Mouse (Mus musculus) kidney, adult 18-20 months (tissue): Measurements from ENCODE around the gene Gtf3c5.

Experiments
- DNase-seq: peaks from one replicate; pipeline ENCODE4 v3.0.0; 2021

Gtf3c5 gene

DNA sequence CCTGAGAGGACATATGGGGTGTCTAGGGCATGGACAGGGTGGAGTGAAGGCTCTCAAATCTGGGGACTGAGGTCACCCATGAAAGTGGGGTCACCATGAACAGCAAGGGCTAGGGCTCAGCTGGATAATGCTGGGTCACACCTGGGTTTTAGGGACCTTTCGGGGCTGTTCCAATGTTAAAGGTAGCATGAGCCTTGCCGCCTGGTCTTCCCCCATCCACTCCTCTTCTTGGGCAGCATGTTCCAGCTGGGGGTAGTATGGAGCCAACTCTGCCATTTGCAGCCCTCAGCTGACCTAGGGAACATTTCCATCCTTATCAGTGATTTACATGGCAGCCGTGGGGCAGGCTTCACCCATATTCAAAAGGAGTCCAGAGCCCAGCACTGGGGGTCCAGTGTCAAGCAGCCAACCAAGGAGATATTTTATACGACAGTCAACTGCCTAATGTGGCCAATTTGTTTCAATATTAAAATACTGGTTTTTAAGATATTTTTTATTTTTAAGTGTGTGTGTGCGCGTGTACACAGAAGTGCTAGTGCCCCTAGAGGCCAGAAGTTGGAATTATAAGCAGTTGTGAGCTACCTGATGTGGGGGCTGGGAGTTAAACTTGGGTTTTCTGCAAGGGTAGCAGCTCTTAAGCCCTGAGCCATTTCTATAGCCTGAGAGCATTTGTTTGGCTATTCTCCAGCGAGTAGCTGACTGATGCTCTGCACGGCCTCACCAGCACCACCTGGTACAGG is 23.2 kb upstream of the Gtf3c5 start:
- no peak for DNase-seq

DNA sequence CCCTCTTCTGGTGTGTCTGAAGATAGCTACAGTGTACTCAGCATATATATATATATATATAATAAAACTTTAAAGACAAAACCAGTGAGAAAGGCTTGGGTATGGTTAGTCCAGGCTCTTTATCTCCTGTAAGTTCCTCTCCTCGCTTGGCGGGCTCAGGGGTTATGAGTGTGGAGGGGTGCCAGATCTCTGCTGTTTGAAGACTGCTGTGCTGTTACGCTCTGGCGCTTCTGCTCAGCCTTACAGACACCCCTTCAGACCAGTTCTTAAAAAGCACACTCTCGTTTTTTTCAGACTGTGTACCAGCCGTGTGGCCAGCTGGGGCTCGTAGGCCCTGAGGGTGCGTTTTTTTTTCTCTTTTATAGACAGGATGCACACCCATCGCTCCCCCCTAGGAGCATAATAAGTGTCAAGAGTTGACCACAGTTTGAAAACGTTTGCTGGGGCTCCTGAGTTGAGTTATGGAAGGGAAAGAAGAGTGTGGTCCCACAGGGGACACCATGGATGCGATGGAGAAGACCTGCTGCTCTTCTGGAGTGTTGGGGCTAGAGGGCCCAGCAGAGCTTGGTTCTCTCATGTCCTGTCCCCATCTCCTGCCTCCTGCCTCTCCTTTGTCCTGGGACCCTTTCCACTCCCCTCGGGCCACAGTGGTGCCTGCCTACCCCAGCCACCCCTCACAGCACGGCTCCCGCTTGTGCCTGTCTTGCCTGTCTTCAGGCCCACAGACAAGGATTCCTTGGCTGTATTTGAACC is 22.4 kb upstream of the Gtf3c5 start:
- no peak for DNase-seq

DNA sequence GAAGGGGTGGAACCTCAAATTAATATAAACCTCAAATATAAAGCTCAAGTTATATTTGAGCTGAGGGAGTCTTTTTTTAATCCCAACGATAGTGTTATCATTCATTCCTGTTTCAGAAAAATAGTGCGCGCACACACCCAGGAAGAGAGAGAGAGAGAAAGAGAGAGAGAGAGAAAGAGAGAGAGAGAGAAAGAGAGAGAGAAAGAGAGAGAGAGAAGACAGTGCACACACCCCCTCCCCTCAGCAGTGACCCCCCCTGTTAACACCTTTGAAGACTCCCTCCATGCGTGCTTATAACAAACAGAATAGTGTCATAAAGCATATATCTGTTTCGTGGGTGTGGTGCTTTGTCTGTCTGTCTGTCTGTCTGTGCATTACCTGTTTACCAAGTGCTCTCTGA is 20.0 kb upstream of the Gtf3c5 start:
- no peak for DNase-seq

DNA sequence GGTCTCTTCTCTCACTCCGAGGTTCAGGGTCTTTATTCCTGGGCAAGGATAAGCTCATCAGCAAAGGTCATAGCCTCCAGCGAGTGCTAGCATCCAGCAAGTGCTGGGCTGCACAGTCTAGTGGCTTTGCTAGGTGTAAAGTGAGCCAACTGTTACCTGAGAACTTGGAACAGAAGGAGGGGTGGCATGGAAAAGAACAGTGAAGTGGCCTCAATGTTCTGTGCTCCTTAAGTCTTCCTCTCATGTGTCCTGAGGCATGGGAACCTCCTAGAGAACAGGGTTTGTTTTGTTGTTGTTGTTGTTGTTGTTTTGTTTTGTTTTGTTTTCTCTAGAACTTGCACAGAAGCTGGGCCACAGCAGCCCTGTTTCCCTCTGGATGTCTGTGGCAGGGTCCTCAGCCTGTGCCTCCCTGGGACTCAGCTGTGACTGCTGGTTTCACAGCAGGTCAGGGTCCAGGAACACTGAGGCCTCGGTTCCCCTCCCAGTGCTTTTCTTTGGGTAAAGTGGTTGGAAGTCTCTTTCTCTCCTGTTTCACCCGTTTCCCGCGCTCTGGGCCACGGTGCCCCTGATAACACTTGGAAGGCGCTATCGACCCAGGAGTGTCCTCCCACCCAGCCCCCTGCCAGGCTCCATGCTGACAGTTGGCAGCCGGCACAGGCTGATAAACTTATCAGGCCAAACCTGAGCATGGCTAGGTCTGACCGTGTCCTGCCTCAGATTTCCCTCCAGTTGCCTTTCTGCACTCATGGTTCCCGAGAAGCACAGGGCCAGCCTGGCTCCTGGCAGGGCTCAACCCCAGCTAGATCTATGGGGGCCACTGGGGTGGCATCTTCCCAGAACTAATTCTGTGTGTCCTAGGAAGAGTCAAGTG is 18.4 kb upstream of the Gtf3c5 start:
- no peak for DNase-seq

DNA sequence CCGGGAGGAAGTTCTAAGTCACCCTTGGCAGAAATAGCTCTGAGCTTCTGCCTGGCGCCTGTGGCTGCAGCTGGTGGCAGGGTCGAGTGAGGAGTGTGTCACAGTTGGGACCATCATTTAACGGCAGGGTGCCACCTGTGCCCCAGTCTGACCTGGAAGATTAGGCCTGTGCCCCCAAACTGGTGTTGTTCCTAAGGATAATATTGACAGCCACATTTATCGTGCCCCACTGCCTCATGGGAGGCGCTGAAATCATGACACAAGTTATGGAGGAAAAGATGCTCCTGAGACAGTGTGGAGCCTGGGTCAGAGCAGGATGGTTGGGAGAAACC is 16.0 kb upstream of the Gtf3c5 start:
- DNase-seq, result no peak

DNA sequence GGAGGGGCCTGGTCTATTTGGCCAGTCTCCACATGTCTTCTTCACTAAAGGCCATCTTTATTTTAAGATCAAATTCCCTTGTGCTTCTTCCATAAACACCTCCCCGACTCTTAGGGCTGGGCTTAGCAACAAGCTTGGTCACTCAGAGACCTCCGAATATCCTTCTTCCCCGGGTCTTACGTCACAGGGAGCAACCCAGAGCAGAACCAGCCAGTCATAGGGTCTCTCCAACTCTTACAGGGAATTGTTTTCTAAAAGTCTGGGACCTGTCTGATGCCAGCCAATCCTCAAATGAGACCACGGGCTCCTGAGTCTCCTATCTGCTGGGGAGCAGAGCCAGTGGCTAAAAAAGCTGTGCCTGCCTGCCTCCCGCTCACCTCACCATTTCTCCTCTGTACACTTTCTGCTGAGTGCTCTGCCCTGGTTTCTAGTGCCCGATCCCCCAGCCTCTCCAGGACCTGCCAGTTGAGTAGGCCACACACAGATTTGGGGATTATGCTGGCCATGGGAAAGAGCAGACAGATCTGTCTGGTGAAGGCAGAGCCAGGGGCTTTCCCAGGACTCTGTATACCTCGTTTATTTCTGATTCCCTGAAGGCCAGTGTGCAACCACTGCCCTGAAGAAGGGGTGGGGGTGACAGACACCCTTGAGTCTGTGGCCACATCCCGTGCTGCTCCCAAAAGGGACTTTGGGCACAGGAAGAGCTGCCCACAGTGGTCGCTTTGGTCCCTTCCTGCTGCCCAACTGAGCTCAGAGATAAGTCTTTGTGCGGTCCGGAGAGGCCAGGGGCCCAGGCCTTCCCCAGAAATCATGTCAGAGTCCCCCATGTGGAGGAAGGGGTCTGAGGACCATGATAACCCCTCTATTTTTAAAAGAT is 15.4 kb upstream of the Gtf3c5 start:
- no peak for DNase-seq

DNA sequence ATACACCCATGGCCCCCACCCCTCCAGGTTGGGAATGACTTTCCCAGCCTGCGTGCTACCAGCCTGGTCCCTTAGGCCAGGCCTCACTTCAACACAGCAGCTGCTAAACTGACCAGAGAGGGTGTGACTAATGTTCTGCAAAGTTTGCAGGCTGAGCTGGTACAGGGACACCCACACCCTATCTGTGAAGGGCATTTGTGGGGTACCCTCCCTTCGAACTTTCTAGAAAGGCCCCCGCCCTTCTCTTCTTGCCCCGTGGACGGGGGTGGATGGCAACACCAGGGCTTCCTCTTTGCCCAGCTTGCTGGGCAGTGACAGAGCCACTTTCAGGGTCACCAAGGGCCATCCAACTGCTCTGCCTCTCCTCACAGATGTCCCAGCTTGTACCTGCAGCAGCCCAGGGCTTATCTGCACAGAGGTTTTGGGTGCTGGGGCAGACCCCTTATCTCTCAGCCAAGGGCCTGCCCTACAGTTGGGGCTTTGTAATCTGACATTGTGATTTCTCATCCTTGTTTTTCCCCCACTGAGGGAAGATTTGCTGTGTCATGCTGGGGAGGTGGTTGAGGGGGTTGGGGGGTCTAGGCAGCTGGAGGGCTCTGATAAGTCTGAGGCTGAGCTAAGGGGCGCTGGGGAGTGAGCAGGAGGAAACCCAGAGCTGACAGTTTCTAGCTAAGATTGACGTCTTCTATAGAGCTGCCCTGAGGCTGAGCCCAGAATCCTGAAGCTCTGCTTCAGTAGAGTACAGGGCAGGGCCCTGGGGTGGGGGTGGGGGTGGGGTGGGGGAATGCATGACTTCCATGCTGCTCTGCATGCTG is 14.4 kb upstream of the Gtf3c5 start:
- no peak for DNase-seq

DNA sequence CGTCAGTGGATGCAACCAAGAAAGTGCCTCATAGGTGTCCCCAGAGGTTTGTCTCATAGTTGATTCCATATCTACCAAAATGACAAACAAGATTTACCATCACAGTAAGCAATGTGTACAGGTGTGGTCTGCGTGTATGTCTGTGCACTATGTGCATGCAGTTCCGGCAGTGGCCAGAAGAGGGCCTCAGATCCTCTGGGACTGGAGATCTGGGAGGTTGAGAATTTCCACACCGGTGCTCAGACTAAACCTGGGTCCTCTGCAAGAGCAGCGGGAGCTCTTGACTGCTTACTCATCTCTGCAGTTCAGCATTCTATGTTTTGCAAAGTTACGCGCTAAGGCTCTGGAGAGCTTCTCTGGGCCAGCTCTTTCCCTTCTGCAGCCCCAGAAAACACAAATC is 13.4 kb upstream of the Gtf3c5 start:
- no peak for DNase-seq

DNA sequence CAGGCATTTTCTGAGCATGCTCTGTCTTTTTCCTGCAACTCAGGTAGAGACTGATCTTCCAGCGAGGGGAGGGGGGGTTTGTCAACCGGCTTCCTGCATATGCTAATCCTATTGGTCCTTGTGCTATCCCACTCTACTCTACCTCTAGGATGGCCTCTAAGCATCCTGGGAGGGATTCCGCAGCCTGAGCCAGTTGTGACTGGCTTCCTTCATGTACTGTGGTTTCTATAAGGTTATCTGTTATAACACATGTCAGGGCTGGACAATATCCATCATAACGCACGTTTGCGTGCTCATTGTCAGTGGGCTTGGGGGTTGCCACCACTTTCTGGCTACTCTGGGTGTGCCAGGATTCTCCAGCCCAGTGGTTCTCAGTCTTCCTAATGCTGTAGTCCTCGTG is 12.5 kb upstream of the Gtf3c5 start:
- no peak for DNase-seq

DNA sequence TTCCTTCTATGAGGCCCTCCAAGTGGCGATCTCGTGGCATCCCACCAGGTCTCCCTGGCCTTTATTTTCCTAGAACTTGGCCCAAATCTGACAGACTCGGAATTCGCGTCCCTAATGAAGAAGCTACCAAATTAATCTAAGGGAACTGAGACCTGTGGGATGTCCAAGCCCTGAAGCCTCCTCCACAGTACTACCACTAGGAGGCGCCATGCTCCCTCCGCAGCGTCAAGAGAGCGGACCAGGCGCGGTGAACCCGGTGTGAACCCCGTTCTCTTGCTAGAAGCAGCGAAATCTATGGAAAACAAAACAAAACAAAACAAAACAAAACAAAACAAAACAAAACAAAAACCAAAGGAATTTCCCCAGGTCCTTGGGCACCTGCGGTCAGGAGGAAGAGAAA is 9.3 kb upstream of the Gtf3c5 start:
- DNase-seq, result peak; percentile 66

DNA sequence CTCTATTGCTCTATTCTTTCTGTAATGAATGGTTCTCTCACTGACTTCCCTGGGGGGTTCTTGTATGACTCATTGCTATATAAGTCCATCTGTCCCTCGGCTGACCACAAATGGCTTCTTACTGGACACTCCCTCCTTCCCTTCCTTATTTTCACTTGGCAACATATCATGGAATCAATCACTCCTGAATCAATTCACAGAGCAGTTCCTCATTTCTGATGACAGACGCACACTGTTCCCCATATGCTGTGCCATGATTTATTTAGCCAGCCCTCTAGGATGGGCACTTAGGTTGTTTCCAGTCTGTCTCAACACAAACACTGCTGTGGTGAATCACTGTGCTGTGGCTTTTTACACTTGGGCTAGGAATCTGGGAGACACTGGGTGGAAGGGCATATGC is 7.9 kb upstream of the Gtf3c5 start:
- no peak for DNase-seq

DNA sequence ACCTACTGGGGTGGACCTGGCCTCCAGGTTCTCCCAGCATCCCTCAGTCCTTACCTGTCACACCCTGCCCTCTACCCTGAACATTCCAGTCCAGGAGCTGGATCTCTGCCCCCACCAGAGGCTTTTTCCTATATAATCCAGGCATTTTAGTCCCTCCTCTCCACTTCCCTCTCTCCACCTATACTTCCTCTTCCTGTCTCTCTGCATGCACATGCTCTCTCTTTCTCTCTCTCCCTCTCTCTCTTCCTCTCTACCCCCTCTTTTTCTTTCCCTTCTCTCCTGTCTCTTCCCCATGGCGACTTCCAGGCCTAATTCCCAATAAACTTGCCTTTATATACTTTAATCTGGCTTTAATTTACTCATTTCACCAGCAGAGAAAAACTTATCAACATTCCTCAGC is 5.0 kb upstream of the Gtf3c5 start:
- no peak for DNase-seq

DNA sequence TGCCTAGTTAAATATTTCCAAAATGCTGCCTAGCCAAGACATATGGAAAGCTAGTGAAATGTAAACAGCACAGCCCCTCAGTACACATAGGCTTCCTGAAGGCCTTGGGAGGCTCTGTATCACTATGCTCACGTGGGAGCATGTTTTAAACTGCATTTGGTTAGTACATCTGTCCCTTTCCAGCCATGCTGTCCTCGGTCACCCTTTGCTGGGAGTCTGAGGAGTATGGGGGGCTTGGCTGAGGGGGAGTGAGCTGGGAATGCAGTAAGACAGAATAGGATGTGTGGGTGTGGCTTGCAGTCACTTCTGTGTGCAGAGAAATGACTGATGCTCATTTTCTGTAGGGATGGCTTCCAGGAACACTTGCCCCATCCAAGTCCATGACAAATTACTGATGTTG is 2.2 kb upstream of the Gtf3c5 start:
- no peak for DNase-seq

DNA sequence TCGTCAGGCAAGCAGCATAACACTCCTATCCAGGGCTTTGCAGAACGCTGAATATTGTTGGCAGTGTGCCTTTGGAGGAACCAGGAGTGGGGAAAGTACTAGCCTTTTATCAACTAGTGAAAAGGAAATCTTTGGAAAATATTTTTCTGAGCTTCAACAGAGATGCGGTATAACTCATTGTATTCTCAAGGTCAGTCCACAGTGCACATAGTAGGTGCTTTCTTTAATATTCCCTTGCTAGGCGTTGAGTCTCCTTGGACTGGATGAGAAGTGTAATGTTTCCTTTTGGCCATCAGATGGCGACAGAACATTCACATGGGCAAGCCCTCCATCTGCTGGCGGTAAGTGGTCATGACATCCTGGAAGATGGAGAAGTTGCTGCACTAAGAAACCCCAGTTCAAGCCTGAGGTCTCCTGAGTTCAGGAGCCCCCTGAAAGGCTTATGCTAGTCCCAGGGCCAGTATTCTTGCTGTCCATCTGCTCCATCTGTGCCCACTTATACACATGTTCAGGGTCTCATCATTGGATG is 1.6 kb upstream of the Gtf3c5 start:
- DNase-seq, result peak; percentile 84

DNA sequence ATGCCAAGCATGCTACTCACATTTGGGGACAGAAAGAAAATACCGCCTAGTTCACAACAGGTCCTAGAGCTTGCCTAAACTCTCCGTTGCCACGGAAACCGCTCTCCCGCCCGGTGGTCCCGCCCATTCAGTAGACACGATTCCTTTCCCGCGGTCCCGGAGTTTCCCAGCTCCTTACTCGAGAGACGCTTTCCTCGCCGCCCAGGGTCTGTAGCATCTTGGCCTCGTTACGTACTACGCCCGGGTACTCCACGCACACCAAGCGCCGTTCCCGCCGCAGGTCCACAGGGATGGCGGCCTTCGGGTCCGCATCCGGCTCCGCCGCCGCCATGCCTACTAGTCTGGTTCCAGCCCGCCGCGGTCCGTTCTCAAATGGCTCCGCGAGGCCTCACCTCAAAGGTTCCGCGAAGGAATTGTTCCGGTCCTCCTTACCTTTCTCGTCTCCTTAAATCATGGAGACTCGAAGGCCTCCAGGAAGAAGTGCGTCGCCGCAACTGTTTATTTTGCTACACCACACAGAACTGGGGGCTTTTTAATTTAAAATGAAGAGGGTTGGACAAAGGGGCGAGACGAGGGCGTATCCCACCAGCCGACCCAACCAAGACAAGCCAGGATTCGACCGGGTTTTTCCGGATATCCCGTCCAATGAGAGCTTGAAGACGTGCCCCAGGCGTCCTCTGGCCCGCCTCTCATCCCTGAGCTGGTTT is 751 bp downstream of the Gtf3c5 start:
- peak; percentile 94 for DNase-seq

DNA sequence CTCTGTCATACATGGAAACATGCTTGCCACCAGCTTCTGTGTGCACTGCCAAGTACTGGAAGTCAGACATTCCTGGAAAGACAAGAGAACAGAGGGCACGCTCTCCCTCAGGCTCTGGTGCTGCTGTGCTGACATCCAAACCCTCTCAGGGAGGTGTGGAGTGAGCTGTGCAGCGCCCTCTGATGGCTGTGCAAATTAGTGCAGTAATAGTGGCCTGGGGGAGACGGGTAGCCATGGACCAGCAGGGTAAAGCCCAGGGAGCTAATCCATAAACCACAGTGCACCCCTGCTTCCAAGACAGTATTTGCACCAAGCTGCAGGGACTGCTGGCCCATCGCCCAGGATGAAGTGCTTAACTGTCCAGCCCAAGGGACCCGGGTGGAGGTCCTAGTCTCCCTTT is 5.5 kb downstream of the Gtf3c5 start:
- DNase-seq, result peak; percentile 20

DNA sequence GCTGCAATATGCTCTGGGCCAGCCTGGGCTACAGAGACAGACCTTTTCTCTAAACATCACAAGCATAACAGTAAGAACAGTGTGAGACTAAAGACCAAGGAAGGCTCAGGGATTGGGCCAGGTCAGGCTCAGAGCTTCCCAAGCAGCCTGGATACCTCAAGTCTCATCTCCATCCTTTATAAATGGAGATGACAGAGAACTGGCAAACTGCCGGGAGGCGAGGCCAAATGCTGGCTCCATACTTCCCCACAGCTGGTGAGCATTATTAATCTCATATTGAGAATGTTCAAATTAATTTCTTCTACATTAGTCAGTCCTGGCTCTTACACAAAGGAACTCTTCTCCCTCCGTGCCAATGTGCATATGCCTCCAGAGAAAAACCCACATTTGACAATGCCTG is 6.7 kb downstream of the Gtf3c5 start:
- no peak for DNase-seq

DNA sequence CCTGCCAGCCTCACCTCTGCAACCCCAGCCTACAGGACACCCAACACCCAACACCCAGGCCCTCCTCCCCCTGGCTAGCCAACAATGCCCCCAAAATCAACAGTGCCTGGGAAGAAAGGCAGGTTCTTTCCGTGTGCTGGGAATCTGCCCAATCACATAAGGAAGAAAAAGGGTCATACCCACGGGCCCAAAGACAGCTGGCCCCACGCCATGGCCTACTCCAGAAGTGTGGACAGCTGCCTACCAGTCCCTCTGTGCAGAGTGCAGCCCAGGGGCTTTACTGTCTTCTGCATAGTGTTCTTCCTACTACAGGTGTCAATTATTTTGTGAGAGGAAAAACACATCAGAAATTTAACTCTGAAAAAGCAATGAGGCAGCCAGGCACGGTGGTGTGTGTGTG is 8.2 kb downstream of the Gtf3c5 start:
- no peak for DNase-seq

DNA sequence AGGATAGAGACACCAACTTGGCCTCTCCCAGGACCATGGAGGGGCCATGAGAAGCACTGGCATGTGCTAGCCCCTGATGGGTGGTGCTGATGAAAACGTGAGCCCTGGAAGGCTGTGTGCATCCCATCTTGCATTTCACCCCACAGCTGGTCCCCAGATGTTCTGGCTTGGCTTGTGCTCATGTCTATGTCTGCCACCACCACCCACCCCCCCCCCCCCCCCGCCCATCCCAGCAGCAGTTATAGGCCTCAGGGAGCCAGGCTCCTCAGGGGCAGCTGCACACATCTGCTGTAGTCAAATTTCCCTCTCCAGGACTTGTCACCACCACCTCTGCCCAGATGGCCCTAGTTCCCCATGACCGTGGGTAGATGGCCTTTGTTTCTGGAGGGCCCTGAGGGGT is 13.6 kb downstream of the Gtf3c5 start:
- DNase-seq, result no peak

DNA sequence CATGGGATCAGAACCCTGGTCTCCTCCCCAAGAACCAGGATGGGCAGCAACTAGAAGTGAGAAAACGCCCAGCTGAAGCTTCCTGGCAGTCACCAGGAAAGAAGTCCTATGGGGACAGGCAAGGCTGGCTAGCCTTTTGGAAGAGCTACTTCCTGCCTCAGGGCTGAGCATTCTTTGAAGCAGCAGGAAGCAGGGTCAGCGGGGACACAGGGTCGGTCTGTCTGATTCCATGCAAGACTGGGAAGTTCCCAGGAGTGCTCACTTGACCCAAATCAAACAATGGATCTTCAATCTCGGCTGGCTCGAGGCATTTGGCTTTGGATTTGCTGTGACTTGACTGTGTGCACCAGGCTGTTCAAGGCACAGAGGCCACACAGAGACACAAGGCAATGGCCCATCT is 17.0 kb downstream of the Gtf3c5 start:
- peak; percentile 23 for DNase-seq

DNA sequence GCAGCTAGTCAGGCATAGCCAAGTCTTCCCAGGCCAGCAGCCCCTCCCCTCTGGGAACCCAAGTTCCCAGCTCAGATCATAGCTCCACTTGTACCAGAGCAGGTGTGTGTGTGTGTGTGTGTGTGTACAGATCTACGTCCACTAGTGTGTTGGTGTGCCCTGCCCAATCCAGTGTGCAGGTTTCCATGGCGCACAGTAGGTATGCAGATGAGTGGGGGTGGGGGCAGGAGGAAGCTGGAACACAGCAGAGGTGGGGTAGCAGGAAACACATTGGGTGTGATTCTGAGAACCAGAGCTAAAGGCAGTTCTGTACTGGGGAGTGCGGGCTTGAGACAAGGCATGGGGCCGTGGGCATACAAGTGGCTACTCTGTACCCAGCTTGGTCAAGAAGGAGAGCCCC is 19.2 kb downstream of the Gtf3c5 start:
- DNase-seq, result no peak
